Mouse (Mus musculus) CD8-positive naive resting alpha-beta T cell, adult 2 months (primary cell): ENCODE measurements around the gene 1300017J02Rik.

ENCODE experiments used
- DNase-seq, 2 experiments: peaks; one replicate each; pipeline ENCODE4 v3.0.0; 2022; ENCODE audit warnings: low read depth in 2 of 2, low spot score in 2 of 2

1300017J02Rik gene

DNA sequence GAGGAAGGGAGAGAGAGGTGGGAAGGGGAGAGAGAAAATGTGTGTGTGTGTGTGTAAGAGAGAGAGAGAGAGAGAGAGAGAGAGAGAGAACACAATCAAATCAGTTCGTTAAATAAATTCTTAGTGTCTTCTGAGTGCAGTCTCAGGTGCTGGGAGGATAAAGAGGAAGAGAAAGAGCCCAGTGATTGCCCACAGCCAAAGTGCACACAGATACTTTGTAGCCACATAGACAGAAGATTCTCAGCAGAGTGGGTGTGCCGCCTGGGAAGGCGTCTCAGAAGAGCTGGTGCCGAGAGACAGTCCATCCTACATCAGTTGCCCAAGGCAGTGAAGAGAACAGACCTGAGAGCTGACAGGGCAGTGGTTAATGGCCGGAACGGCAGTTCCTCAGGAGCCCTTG lies 90.6 kb downstream of the 1300017J02Rik start:
- DNase-seq = no peak

- DNase-seq = no peak
Observed at GRCm38 (mm10) chr9:103213631-103214030, 91.3 kb downstream of the 1300017J02Rik start.

DNA sequence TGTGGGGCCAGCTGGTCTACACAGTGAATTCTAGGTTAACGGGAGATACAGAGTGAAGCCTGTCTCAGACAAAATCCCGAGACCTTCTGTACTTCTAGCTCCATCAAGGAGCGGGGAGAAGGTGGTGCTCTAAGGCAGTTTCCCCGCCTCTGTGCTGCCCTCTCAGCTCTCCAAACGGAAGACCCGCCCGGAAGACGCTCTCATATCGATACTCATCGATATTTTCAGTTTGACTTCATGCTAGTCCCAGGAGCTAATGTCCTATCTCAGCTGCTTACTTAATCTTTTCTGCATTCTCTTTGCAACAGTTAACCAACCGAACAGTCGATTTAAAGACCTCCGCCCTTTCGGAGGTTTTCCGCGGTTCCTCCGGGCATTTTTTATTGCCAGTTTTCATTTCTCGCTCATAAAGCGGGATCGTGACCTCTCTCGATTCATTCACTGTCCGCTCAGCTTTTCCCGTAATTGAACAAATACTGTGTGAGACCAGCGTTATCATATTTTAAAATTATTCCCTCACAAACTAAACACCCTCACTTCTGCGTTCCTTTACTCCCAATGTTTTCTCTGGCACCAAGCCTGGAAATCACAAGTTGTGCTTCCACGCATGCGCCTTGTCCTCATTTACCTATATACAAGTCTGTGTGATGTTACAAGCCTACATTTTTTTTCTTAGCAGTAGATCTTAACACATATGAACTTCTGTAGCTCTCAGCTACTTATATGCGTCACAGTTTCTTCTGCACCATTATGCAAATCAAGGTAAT lies 92.0 kb downstream of the 1300017J02Rik start:
- no peak for DNase-seq

GRCm38 (mm10) chr9:103208802-103209423 lies 96.0 kb downstream of the 1300017J02Rik start:
- DNase-seq = no peak

DNA sequence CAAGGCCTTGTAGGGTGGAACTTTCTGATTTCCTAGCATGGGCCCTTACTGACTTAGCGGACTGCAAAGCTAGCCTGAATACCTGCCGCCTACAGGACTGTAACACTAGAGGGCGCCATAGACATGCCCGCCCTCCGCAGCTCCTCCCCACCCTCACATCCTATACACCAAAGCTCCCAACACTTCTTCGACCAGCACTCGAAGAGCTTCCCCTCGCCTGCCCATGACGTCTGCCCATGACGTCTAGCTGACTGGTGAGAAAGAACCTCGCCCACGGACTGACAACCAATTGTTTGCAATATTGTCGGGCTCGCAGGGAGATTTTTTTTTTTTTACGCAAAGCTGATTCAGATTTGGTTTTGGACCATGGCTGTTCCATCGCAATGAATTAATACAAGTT lies 97.0 kb downstream of the 1300017J02Rik start:
- peak; percentile 69 to 72 for DNase-seq

DNA sequence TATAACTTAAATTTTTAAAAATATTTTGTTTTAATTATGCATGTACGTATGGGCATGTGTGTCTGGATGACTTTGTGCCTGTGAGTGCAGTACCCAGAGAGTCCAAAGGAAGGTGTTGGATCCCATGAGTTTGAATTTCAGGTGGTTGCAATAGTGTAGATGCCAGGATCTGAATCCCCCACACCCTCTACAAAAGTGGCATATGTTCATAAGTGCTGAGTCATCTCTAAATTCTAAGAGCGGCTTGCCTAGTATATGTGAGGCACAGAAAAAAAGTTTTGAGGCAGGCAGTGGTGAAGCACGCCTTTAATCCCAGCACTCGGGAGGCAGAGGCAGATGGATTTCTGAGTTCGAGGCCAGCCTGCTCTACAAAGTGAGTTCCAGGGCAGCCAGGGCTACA lies 99.1 kb downstream of the 1300017J02Rik start:
- DNase-seq = no peak

DNA sequence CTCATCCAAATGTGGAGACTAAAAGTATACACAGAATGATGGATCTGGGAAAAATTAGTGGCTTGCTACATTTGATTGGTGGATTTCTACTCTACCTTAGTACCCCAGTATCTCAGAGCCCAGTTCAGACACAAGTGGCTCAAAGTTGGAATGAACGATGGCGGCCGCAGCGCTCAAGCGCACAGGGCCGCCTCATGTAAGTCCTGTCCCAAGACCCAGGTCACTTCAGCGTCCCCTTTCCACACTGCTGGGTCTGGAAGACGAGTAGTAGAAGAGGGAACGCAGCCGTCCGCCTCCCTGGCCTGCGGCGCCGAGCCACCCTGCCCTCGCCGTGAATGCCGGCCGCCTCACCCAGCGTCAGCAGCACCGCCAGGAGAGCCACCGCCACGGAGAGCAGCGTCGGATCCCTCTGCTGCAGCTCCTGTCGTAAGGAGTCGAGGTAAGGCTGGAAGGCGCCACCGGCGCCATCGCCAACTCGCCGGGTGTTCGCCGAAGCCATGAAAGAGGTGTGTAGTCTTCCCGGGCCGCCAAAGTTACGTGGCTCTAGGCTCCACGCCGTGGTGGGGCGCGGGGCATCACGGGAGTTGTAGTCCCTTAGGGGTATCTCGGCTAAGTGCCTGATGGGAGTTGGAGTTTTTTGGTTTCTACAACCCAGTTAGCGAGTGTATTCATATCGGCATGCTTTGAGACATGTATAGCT lies 103.2 kb downstream of the 1300017J02Rik start, which contains the start of gene Srprb:
TSS of gene Srprb (minus strand) at position 577 of the 700 bp plus-strand sequence.
- peak; percentile 87 to 93 for DNase-seq
